ENCODE assay signal across 20 mouse cellular contexts in the genomic region with DNA sequence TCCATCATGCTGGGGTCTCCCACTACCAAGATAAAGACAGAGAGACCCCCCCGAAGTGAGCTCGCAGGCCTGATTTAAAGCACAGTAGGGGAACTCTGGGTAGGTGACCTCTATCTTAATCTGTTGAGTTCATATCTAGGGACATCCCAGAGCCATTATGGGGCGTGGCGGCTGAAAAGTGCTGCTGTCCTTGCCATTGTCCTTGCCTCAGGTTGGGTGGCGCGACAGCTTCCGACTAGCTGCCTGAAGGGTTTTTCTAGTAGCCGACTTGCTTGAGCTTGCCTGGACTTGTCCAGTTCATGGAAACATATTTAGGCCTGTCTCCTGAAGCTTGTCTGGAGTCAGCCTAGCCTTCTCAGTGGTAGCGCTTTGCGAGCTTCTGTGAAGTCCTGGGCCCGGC. TPM values are rescaled to one million over a fixed set of nuclear protein-coding genes. Genes with fewer than 3 reads are reported as not detected.
"Had no signal": no experiment of that assay in that cellular context is flagged by ENCODE, and none has a peak within 500 bp of the region (broad histone marks: within the 10 kb centered on the region; RNA-seq: fewer than 3 reads in every experiment).

No protein-coding gene starts in this region.

- H3K27ac ChIP-seq: kidney, postnatal 0 days; liver, embryonic 13.5 days; midbrain, embryonic 12.5 days; midbrain, embryonic 15.5 days; neural tube, embryonic 12.5 days; neural tube, embryonic 15.5 days had no signal

- H3K9ac ChIP-seq: liver, embryonic 13.5 days; midbrain, embryonic 12.5 days; midbrain, embryonic 15.5 days; neural tube, embryonic 12.5 days; neural tube, embryonic 15.5 days had no signal

- H3K4me3 ChIP-seq: liver, embryonic 13.5 days; midbrain, embryonic 12.5 days; midbrain, embryonic 15.5 days; neural tube, embryonic 12.5 days; neural tube, embryonic 15.5 days had no signal

- DNase-seq: kidney, postnatal 36 days; liver, embryonic 13.5 days; lung, adult 2 months; lung, postnatal 14 days; lung, postnatal 4 days; retina, postnatal 1 day; right cerebral cortex, postnatal 25 days; thymus, adult 18-20 months; thymus, postnatal 36 days had no signal

- ATAC-seq: midbrain, embryonic 15.5 days had no signal

- H3K4me2 ChIP-seq: liver, embryonic 13.5 days; midbrain, embryonic 12.5 days; midbrain, embryonic 15.5 days; neural tube, embryonic 12.5 days; neural tube, embryonic 15.5 days had no signal

- H3K27me3 ChIP-seq: midbrain, embryonic 15.5 days; neural tube, embryonic 12.5 days had no signal

- H3K4me1 ChIP-seq: liver, embryonic 13.5 days; midbrain, embryonic 12.5 days; midbrain, embryonic 15.5 days; neural tube, embryonic 12.5 days; neural tube, embryonic 15.5 days had no signal

- H3K9me3 ChIP-seq: liver, embryonic 13.5 days; midbrain, embryonic 12.5 days; midbrain, embryonic 15.5 days; neural tube, embryonic 12.5 days; neural tube, embryonic 15.5 days had no signal

RNA-seq across cellular contexts. Expression of a gene that starts 38.4 kb away (rescaled TPM):
- total RNA-seq: megakaryocyte progenitor cell, adult 5-6 weeks had no signal
- polyA plus RNA-seq: kidney, embryonic 14.5 days; kidney, postnatal 0 days; limb, embryonic 11.5 days; limb, embryonic 14.5 days; liver, embryonic 13.5 days; liver, embryonic 16.5 days; lung, embryonic 16.5 days; midbrain, embryonic 12.5 days; neural tube, embryonic 12.5 days had no signal
